Mouse (Mus musculus): ENCODE results near the gene Patz1.

Gene Patz1
- long read RNA-seq, experiment 1, partial matches to known transcripts = 0 of 4 reads
- long read RNA-seq, experiment 1, other reads (novel, unspliced or antisense) = 1 of 4 reads
- long read RNA-seq, experiment 2, partial matches to known transcripts = 0 of 7 reads
- long read RNA-seq, experiment 2, other reads (novel, unspliced or antisense) = 5 of 7 reads

DNA sequence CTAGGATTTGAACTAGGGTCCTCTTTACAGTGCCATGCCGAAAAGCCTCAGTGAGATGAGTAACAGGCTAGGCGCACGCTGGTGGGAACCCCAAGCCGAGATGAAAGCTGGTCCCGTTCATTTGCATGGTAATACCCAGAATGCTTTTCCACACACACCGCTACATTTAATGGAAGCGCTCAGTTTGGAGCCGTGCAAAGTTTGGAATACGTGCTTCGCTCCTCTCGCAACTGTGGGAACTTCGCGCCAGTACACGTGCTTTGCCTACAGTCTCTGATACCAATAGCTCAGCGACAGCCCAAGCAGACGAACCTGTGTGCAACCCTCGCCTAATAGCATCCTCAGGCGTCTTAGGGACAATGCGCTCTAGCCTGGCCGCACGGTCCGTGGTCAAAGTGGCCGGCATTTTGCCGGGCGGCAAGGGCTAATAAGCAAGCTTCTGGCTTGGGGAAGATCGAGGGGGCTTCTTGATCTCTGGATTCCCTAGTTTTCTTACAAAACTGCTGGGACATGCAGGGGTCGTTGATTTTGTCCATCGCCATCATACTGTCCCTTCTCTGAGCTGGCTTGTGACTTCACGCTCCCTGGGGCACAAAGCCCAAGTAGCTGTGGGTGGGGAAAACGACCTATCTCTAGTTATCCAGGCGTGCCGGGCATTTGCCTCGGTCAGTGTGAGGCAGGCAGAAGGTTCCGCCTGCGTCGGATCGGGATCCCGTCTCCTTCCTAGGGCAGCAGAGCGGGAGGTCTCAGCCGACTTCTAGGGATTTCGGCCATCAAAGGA lies at the start of gene Patz1:
Patz1 (plus strand) TSS at position 354 of the 781 bp plus-strand sequence.
- intact Hi-C loops (cut with DNase I) = no loop called here

DNA sequence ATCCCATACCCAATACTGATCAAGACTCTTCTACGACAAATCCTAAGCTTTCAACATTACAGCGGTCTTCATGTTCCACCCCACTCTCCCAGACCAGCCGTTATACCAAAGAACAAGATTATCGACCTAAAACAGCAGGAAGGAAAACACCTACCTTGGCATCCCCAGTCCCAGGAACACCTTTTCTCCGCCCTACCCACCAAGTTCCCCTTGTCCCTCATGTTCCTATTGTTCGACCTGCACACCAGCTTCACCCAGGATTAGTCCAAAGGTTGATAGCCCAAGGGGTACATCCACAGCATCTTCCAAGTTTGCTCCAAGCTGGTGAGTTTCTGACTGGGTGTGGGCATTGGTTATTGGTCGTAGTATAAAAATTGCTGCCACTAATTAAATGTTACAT lies 46.3 kb upstream of the Patz1 start:
- intact Hi-C loops (cut with DNase I) = no loop called here

DNA sequence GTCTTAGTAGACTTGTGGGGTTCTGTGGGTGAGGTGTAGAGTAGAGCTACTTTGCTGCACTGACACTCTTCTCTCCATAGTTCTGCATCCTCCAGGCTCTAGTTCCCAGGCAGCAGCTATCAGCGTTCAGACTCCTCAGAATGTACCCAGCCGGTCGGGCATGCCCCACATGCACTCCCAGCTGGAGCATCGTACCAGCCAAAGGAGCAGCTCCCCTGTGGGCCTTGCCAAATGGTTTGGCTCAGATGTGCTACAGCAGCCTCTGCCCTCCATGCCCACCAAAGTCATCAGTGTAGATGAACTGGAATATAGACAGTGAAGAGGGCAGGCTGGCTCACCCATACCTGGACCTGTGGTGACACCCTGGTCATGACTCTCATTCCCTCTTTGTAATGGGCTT lies 44.9 kb upstream of the Patz1 start:
- intact Hi-C loops (cut with DNase I) = no loop called here

DNA sequence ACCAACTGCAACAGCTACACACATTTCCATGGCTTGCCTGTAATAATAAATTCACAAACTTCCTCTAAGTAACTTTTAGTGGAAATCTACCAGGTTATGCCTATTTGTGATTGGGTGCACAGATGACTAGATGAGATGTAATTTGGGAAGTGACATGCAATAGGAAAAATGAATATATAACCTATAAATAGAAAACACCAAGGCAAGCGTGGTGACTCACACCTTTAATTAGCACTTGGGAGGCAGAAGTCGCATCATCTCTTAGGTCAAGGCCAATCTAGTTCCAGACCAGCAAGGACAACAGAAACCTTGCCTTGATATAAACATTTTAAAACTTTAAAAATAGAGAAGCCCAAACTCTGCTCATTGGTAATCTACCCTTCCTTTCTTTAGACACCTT lies 41.3 kb upstream of the Patz1 start:
- intact Hi-C loops (cut with DNase I) = no loop called here

DNA sequence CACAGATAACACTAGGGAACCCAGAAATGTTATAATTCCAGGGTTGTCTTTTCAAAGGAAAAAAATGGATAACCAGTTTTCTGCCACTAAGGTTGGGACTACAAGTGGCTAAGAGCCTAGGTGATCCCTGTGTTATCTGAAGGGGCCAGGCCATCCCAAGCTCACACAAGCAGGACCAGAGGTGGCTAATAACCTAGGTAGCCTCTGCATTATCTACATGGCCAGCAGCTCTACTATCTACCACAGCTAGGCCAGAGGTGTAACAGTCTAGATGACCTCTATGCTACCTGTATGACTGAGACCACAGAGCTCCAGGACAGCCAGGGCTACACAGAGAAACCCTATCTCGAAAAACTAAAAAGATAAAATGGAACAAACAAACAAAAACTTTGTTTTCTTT lies 29.1 kb upstream of the Patz1 start:
- intact Hi-C loops (cut with DNase I) = no loop called here

DNA sequence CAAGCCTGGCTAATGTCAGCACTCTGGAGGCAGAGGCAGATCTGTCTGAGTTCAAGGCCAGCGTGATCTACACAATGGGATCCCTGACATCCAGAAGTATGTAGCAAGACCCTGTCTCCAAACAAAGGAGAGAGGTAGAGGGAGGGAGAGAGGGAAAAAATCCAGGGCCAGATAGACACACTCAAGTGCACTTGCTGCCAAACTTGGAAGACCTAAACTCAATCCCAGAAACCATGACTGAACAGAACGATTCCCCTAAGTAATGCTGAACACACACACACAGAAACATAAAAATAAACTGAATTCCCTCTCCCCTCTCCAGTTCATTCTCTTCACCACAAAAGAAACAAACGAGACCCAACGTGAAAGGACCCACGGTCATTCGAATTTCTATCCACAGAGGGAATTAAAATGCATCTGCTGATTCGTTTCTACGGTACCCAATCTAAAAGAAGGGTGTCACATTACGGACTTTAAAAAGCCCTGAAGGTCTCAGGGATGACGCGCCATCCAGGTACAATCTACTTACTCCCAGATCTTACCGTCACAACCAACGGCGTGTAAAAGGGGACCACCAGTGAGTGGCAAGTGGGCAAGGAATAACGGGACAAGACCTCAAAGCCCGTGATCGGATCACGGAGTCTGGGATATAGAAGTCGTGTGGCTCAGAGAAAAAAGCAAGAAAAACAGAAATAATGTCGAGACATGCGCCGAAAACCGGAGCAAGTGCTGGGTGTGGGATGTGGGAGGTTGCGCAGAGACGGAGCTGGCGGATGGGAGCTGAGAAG lies 23.2 kb upstream of the Patz1 start:
- intact Hi-C loops (cut with DNase I) = loop anchor here (2.0 kb wide), 1 partner anchor 67 kb away; no protein-coding TSS in a partner anchor

DNA sequence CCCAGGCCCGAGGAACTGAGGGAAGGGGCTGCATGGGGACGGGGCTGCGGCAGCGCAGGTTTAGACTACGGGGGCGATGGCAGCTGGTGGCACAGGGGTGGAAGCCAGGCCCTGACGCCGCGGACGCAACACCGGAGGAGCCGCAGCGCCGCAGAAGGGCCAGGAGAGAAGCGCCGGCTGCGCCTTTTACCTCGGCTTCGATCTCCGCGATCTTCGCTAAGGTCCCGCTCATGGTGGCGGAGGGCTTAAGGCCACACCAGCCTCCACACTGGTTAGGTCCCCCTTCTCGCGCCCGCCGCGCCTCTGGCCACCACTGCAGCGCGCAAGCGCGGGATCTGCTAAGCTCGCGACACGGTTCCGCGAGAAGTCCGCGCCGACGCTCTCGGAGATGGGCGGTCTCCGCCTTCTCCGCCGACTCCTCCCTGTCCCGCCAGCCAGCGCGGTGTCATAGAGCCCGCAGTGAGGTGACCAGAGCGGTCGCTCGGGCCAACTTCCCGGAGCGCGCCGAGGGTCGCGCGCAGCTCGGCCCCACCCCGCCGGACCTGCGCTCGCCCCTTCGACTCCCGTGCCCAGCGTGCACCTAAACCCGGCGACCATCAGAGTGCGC lies 22.5 kb upstream of the Patz1 start, which contains the start of gene Drg1:
Drg1 (minus strand) TSS at position 337 of the 607 bp plus-strand sequence.
- intact Hi-C loops (cut with DNase I) = loop anchor here (2.0 kb wide), 1 partner anchor 67 kb away; no protein-coding TSS in a partner anchor

DNA sequence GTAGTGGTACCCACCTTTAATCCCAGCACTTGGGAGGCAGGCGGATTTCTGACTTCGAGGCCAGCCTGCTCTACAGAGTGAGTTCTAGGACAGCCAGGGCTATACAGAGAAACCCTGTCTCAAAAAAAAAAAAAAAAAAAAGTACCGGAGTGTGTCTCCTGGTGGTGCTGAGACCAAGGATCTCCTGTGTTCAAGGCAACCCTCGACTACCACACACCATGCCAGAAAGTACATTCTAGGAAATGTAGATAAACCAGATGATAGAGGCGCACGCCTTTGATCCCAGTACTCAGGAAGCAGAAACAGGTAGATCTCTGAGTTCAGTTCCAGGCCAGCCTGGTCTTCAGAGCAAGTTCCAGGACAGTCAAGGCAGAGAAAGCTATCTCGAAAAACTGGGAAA lies 21.5 kb upstream of the Patz1 start:
- intact Hi-C loops (cut with DNase I) = loop anchor here (2.0 kb wide), 1 partner anchor 66 kb away; no protein-coding TSS in a partner anchor

DNA sequence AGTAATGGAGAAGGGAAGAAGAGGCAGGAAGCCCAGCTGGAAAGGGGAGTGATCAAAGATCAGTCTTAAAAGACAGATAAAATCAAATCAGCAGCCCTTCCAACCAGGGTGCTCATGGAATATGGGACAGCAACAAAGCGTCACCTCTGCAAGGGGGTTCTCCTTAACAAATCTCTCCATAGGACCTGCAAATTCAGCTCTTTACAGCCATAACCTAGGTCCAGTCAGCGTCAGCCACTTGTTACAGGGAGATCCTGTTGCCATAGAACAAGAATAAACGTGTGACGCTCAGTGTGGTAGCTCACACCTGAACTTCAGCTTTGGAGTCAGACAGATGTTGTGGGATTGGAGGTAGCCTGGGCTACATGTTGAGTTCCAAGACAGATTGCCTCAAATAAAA lies 19.4 kb upstream of the Patz1 start:
- intact Hi-C loops (cut with DNase I) = no loop called here

DNA sequence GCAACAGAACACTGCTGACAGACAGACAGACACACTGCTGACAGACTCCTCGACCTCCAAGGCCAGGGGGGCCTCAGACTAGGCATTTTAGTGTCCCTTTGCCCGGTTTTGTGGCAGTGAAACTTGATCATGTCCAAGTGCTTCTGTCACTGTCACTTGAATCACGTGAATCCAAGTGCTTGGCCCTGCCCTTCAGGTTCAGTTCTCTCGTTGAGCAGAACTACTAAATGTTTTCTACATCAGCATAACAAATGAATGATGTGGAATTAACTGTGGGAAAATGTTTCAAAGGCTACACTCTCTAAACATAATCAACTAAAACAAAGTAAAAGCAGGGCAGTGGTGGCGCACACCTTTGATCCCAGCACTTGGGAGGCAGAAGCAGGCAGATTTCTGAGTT lies 10.3 kb upstream of the Patz1 start:
- intact Hi-C loops (cut with DNase I) = no loop called here

DNA sequence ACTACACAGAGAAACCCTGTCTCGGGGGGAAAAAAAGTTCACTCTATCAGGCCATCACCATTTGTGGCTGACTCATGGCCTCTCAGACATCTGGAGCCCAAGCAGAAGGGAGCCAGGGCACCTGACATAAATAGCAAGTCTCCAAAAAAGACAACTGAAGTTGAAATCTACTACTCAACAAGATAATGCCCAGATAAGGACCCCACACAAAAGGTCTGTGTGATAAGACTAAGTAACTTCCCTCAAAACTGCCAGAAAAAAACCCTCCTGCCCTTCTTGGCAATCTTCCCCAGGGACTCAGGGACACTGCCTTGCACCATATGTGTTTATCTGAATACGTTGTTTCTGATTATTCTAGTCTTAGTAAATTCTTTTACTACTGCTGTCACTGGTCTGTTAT lies 8.9 kb upstream of the Patz1 start:
- intact Hi-C loops (cut with DNase I) = no loop called here

DNA sequence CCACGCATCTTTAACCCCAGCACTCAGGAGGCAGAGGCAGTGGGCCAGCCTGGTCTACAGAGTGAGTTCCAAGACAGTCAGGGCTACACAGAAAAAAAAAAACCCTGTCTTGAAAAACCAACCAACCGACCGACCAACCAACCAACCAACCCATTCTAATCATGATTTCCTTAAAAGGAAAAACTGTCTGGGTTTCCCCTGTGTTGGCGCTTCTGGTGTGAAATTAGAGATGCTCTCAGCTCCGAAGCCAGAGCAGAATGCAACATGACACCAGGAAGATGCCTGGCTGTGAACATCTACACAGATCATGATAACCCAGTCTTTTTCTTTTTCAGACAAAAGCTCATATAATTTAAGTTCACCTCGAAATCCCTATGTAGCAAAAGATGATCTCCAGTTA lies 5.8 kb upstream of the Patz1 start:
- intact Hi-C loops (cut with DNase I) = no loop called here

DNA sequence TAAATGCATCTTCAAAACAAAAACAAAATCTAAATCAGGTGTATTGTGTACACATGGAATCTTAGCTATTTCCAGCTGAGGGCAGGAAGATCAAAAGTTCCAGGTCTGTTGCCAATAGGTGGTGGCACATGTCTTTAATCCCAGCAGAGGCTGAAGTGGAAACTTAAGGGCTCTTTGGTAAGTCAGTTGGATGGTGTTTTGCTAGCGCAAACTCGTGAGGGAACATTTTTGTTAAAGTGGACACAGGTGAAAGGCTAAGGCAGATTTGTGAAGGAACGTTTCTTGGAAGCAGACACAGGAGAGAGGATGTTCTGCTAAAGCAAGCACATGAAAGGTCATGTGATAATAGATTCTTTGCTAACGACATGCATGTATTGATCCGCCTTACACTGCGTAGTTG lies 5.0 kb upstream of the Patz1 start:
- intact Hi-C loops (cut with DNase I) = no loop called here

DNA sequence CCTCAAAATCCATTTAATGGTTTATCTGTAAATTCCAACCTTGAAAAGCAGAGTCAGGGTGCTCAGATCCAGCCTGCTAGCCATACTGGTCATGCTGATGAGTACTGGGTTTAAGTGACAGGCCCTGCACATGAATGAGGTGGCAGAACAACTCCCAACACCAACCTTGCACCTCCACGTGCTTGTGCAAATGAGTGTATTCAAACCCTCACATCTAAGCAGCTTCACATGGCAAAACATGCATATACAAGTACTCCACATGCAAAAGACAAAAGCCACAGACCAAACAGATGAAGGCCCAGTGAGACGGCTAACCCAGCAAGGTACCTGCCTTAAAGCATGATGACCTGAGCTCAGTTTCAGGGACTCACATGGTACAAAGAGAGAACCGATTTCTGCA lies 2.7 kb upstream of the Patz1 start:
- intact Hi-C loops (cut with DNase I) = no loop called here

DNA sequence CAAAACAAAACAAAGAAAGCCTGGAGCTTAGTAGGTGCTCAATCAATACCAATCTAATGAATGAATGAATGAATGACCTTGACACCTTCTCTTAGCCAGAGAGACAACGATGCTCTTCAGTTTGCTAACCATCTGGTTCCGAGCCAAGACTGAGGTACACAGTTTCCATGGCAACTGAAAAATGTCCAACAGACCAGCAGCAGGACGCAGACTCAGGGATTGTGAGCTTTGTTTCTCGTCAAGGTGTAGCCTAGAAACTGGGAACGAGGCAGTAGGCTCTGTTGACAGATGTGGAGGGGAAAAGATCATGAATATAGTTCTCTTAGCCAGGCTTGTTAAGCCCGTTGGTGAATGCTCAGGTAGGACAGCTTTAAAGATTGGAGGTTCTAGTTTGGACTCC lies 1.5 kb upstream of the Patz1 start:
- intact Hi-C loops (cut with DNase I) = no loop called here

DNA sequence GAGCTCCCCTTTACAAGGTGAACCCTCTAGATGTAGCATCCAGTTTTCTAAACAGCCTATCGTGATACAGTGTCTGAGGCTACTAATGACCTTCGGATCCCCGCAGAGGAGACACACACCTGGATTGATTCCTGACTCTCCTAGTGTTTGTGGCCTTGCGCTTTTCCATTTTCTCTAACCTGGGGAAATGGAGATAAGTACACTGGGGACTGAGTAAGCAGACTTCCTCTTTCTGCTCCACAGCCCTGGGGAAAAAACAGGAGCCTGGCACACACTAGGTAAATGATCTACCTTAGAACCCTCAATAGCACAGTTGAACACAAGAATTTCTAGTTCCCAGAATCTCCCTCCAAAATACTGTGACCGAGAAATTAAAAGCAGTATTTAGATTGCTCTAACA lies 753 bp upstream of the Patz1 start:
- intact Hi-C loops (cut with DNase I) = no loop called here

DNA sequence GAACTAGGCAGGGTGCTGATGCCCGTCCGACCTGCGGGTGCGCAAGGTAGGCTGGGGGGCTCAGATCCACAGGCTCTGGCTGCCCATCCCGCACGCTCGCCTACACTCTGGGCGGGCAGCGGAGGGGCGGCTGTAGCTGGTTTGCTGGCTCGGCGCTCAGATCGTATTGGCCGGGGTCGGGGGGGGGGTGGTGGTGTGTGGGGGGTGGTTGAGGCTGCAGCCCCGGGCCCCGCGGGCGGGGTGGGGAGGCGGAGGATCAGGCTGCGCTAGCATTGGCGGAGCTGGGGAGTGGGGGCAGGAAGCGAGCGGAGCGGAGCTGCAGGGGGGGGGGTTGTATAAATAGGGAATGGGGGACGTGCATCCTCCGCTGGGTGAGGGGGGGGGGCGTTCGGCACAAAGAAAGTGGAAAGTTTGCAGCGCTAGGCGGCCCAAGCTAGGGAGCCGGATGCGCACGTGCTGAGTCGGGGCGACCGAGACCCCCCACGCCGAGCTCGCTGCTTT lies 678 bp downstream of the Patz1 start:
- intact Hi-C loops (cut with DNase I) = no loop called here

DNA sequence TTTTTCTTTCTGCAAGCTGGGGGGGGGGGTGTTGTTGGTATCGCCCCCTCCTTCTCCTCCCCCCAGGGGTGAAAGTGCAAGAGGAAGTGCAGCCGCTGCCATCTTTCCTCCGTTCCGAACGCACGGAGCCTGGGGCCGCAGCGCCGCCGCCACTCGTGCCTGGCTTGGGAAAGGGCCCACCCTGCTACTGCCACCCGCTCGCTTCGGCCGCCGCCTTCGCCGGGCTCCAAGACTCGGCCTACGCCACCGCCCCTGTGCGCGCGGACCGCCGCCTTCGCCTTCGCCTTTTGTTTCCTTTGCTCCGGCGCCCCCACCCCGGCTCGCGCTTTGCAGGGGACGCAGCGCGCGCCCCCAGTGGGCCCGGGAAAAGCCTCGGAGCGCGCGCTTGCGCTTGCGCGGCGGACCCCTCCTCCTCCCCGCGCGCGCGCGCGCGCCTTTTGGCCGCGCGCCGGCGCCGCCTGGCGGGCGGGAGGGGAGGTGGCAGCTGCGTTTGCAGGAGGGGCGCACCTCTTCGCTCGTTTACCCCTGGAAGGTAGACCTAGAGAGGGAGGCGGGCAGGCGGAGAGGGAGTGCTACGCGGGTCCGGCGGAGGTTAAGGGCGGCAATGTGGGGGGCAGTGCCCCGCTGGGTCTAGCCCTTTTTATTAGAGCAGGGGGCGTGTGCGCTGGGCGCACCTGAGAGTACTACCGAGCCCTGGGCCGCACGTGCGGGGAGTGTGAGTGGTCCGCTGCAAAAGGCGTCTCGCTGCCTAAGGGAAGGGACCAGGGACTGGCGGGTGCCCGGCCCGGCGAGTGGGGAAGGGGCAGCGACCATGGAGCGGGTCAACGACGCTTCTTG lies 1.3 kb downstream of the Patz1 start:
- intact Hi-C loops (cut with DNase I) = no loop called here

DNA sequence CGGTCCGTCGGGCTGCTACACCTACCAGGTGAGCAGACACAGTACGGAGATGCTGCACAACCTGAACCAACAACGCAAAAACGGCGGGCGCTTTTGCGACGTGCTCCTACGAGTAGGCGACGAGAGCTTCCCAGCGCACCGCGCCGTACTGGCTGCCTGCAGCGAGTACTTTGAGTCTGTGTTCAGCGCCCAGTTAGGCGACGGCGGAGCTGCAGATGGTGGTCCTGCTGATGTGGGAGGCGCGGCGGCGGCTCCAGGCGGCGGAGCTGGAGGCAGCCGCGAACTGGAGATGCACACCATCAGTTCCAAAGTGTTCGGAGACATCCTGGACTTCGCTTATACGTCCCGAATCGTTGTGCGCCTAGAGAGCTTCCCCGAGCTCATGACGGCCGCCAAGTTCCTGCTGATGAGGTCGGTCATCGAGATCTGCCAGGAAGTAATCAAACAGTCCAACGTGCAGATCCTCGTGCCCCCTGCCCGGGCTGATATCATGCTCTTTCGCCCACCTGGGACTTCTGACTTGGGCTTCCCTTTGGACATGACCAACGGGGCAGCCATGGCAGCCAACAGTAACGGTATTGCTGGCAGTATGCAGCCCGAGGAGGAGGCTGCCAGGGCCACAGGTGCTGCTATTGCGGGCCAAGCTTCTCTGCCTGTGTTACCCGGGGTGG lies 2.1 kb downstream of the Patz1 start:
- intact Hi-C loops (cut with DNase I) = no loop called here
